Mouse (Mus musculus) mouse embryonic stem cell (cell line): ENCODE measurements around the gene Lhx5.

ENCODE experiments used
- in situ Hi-C, 2 experiments: fragments of 300-500 bp; cut with MboI; formaldehyde crosslinking; loops; 1 replicate in 1 of 2; 3 replicates in 1 of 2; pipeline ENCODE4 v1.14.3; 2019 to 2020; ENCODE audit warnings: low sequenced_read_pairs in 2 of 2, low pct_unique_long_range_greater_than_20kb in 1 of 2, mixed read lengths in 1 of 2; ENCODE audit not compliant: unreplicated experiment in 1 of 2

The Lhx5 gene

GRCm38 (mm10) chr5:120428189-120428838, 3.2 kb upstream of the Lhx5 start:
- in situ Hi-C loops = loop anchor here in 1 of 2 experiments (25.0 kb wide), 1 partner anchor 766 kb away; the partner anchor contains the start of gene Tbx3

- in situ Hi-C loops = loop anchor here in 1 of 2 experiments (25.0 kb wide), 1 partner anchor 767 kb away; the partner anchor contains the start of gene Tbx3
Measured at GRCm38 (mm10) chr5:120428990-120429389, 2.5 kb upstream of the Lhx5 start.

DNA sequence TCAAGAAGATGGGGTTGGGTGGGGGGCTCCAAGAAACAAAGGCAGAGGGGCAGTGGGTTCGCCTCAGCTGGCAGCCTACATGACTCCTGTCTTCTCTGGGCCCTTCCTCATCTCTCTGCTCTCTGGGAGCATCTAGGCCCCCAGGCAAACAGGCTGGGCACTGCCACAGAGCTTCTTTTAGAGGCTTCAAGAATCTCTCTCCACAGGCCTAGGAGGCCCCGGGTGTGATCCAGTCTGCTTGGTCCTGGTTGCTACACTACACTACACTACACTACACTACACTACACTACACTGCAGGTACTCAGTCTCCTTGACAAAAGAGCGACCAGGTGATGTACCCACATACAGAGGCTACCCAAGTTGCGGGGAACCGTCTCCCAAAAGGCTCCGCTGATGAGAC, 1.8 kb upstream of the Lhx5 start:
- in situ Hi-C loops = loop anchor here in 1 of 2 experiments (5.0 to 25.0 kb wide), 2 partner anchors 592 to 767 kb away; partner anchors contain the start of gene Tbx3

GRCm38 (mm10) chr5:120431001-120431583, 407 bp upstream of the Lhx5 start:
- in situ Hi-C loops = loop anchor here in 1 of 2 experiments (5.0 to 25.0 kb wide), 2 partner anchors 594 to 769 kb away; partner anchors contain the start of gene Tbx3

GRCm38 (mm10) chr5:120432486-120433015, 1.1 kb downstream of the Lhx5 start:
- in situ Hi-C loops = loop anchor here in 1 of 2 experiments (5.0 to 25.0 kb wide), 2 partner anchors 595 to 770 kb away; partner anchors contain the start of gene Tbx3

DNA sequence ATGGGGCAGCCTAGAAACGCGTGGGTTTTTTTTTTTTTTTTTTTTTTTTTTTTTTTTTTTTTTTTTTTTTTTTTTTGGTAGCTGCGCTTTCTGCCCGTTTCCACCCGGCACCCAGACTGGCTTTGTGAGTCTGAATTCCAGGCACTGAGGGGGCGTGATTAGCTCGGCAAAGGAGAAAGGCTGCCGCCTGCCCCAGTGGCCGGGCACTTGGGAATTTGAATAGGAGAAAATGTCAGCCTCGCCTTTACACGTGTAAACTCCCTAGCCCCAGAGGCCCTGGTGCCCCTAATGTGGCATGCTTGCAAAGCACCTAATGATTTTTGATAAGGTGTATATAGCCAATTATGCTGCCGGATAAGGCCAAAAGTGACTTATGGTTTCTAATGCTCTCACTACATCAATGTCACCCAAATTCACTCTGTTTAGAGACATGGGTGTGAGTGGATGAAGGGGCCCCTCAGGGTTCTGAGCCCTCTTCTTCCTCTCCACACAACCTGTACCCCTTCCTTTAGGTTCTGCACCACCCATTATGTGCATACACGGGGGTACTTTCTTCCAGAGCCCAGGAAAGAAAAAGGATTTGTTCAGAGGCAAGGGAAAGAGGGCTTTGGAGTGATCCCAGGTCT, 1.7 kb downstream of the Lhx5 start:
- in situ Hi-C loops = loop anchor here in 1 of 2 experiments (5.0 to 25.0 kb wide), 2 partner anchors 596 to 771 kb away; partner anchors contain the start of gene Tbx3

GRCm38 (mm10) chr5:120434231-120434735, 2.8 kb downstream of the Lhx5 start:
- in situ Hi-C loops = loop anchor here in 1 of 2 experiments (5.0 to 25.0 kb wide), 2 partner anchors 597 to 772 kb away; partner anchors contain the start of gene Tbx3

DNA sequence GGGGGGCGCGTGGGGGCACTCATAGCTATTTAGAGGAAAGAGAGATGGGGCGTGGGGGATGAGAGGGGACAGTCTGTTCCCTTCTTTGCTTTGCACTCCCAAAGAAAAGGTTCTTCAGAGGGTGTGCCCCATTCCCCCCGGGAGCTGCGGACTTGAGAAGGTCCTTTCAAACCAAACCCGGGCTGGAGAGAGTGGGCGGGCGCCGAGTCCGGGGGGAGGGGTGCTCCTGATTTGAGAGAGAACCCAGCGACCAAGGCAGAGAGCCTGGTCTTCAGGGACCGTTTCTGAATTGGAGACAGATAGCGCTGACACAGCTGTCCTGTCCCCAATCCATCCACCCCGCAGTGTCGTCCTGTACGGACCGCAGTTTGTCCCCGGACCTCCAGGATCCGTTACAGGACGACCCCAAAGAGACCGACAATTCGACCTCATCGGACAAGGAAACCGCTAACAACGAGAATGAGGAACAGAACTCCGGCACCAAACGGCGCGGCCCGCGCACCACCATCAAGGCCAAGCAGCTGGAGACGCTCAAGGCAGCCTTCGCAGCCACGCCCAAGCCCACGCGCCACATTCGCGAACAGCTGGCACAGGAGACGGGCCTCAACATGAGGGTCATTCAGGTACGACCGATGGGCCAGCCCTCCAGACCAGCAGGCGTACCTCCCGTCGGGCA, 3.6 kb downstream of the Lhx5 start:
- in situ Hi-C loops = loop anchor here in 1 of 2 experiments (25.0 kb wide), 1 partner anchor 773 kb away; the partner anchor contains the start of gene Tbx3

- in situ Hi-C loops = loop anchor here in 1 of 2 experiments (25.0 kb wide), 1 partner anchor 774 kb away; the partner anchor contains the start of gene Tbx3
Measured at GRCm38 (mm10) chr5:120435731-120436501, 4.4 kb downstream of the Lhx5 start.

- in situ Hi-C loops = loop anchor here in 1 of 2 experiments (25.0 kb wide), 1 partner anchor 775 kb away; the partner anchor contains the start of gene Tbx3
Measured at GRCm38 (mm10) chr5:120436885-120437495, 5.5 kb downstream of the Lhx5 start.

DNA sequence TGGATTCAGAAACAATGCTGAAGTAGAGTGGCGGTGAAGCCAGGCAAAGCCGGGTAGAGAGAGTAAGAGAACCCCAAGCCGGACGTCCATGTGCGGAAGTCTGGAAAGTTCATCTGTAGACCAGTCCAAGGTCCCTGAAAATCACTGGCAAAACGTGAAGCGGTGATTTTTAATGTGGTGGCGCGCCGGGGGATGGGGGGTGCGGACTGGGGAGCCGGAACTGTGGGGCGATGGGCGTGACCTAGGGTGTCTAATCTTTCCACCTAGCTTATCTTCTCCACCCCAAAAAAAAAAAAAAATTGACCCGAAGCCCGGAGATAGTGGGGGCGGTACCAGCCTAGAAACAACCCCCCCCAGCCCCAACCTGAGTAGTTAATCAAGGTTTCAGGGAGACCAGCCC, 6.0 kb downstream of the Lhx5 start:
- in situ Hi-C loops = loop anchor here in 1 of 2 experiments (25.0 kb wide), 1 partner anchor 775 kb away; the partner anchor contains the start of gene Tbx3

DNA sequence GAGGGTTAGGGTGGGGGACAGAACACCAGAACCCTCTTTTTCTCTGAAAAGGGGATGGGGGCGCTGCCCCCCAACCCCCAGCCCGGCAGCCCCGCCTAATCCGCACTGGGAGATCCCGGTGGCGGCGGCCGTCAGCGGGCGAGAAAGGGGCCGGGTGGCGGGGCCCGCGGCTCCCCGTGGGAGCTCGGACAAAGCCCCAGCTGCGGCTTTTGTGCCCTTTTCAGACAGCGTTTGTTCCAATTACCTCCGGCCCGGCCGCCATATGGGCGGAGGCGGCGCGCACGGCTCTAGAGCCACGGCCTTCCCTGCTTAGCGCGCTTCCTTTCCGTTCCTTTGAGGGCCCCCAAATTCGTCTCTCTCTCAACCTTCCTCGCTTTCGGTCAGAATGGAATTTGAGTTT, 6.5 kb downstream of the Lhx5 start:
- in situ Hi-C loops = loop anchor here in 1 of 2 experiments (25.0 kb wide), 1 partner anchor 776 kb away; the partner anchor contains the start of gene Tbx3

DNA sequence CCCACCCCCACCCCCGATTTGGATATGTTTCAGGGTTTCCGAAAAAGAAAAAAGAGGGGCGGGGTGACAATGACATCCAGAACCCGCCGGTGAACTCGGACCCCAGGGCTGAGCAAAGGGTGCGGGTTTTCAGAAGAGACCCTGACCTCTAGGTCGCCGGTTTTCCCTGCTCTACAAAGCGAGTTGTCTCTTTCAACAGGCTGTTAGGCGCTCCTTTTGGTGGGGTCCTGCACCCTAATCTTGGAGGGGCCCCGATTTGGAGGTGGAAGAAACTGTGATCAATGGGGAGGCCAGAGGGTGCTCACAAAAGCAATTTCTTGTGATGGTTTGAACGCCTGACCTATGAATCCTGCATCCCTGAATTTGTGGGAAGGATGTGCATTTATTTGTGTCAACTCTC, 7.0 kb downstream of the Lhx5 start:
- in situ Hi-C loops = loop anchor here in 1 of 2 experiments (25.0 kb wide), 1 partner anchor 776 kb away; the partner anchor contains the start of gene Tbx3

GRCm38 (mm10) chr5:120438991-120439710, 7.7 kb downstream of the Lhx5 start:
- in situ Hi-C loops = loop anchor here in 1 of 2 experiments (25.0 kb wide), 1 partner anchor 777 kb away; the partner anchor contains the start of gene Tbx3

- in situ Hi-C loops = loop anchor here in 1 of 2 experiments (25.0 kb wide), 1 partner anchor 778 kb away; the partner anchor contains the start of gene Tbx3
Measured at GRCm38 (mm10) chr5:120439887-120440670, 8.6 kb downstream of the Lhx5 start.
